Mouse (Mus musculus): Measurements from ENCODE around the gene Znrf1. TPM values are rescaled to one million over a fixed set of nuclear protein-coding genes. Genes with fewer than 3 reads are reported as not detected.

Gene Znrf1
- polyA plus RNA-seq, 1 experiment: 111 TPM

GRCm38 (mm10) chr8:111582386-111582785 lies 46.5 kb downstream of the Znrf1 start:
- TF ChIP-seq CTCF (IDR thresholded peaks at IDR 0.05; ENCODE audit: borderline replicate concordance, insufficient read depth, low read depth, low read length): no peak
- no peak for TF ChIP-seq POLR2A (IDR thresholded peaks at IDR 0.05; ENCODE audit: borderline replicate concordance, insufficient read depth, low read length)
- Histone ChIP-seq H3K4me1 (ENCODE audit: control insufficient read depth, insufficient read depth, low read length) (peaks cover 11% of the 10 kb centered on the region; the same call in 1 of the 2 replicates), H3K4me3 (replicated peaks; ENCODE audit: insufficient read depth, low read depth, low read length) (no peak overlapping the region), H3K27ac (ENCODE audit: insufficient read depth, low read length) (no peak overlapping the region), H3K27me3 (ENCODE audit: control insufficient read depth, insufficient read depth, low read length) (no peaks in the 10 kb centered on the region)
- 86% methylated on average over 3 of the region's 3 CpGs for WGBS
- no peak for DNase-seq

- Histone ChIP-seq H3K4me3 (replicated peaks; ENCODE audit: insufficient read depth, low read depth, low read length) (no peak overlapping the region), H3K4me1 (ENCODE audit: control insufficient read depth, insufficient read depth, low read length) (no peaks in the 10 kb centered on the region), H3K27ac (ENCODE audit: insufficient read depth, low read length) (no peak overlapping the region), H3K27me3 (ENCODE audit: control insufficient read depth, insufficient read depth, low read length) (no peaks in the 10 kb centered on the region)
- 97% methylated on average over 3 of the region's 3 CpGs for WGBS
- no peak for DNase-seq
- TF ChIP-seq POLR2A (IDR thresholded peaks at IDR 0.05; ENCODE audit: borderline replicate concordance, insufficient read depth, low read length) (no peak), CTCF (IDR thresholded peaks at IDR 0.05; ENCODE audit: borderline replicate concordance, insufficient read depth, low read depth, low read length) (no peak)
Measured at GRCm38 (mm10) chr8:111584946-111585345, 49.0 kb downstream of the Znrf1 start.

GRCm38 (mm10) chr8:111587545-111588094 lies 51.7 kb downstream of the Znrf1 start:
- peaks cover 12% of the 10 kb centered on the region for H3K4me1 ChIP-seq (ENCODE audit: control insufficient read depth, insufficient read depth, low read length)
- no peak for DNase-seq
- WGBS: 98% methylated on average over 1 of the region's 1 CpGs
- H3K27ac ChIP-seq (ENCODE audit: insufficient read depth, low read length): no peak overlapping the region
- TF ChIP-seq POLR2A (IDR thresholded peaks at IDR 0.05; ENCODE audit: borderline replicate concordance, insufficient read depth, low read length) (no peak), CTCF (IDR thresholded peaks at IDR 0.05; ENCODE audit: borderline replicate concordance, insufficient read depth, low read depth, low read length) (no peak)
- no peaks in the 10 kb centered on the region for H3K27me3 ChIP-seq (ENCODE audit: control insufficient read depth, insufficient read depth, low read length)
- H3K4me3 ChIP-seq (replicated peaks; ENCODE audit: insufficient read depth, low read depth, low read length): no peak overlapping the region

DNA sequence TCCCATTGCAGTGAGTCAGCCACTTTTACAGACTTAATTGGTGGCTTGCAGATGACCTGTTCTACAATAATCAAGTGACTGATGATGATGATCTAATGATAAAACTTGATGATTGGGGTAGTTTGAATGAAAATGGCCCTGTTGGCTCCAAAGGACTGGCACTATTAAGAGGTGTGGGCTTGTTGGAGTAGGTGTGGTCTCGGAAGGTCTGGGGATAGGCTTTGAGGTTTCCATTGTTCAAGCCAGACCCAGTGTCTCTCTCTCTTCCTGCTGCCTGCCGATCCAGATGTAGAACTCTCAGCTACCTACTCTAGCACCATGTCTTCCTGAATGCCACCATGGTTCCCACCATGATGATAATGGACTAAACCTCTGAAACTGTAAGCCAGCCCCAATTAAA lies 52.4 kb downstream of the Znrf1 start:
- Histone ChIP-seq H3K27me3 (ENCODE audit: control insufficient read depth, insufficient read depth, low read length) (no peaks in the 10 kb centered on the region), H3K27ac (ENCODE audit: insufficient read depth, low read length) (no peak overlapping the region), H3K4me3 (replicated peaks; ENCODE audit: insufficient read depth, low read depth, low read length) (no peak overlapping the region), H3K4me1 (ENCODE audit: control insufficient read depth, insufficient read depth, low read length) (peaks cover 17% of the 10 kb centered on the region)
- TF ChIP-seq POLR2A (IDR thresholded peaks at IDR 0.05; ENCODE audit: borderline replicate concordance, insufficient read depth, low read length) (no peak), CTCF (IDR thresholded peaks at IDR 0.05; ENCODE audit: borderline replicate concordance, insufficient read depth, low read depth, low read length) (no peak)
- 90% methylated on average over 2 of the region's 2 CpGs for WGBS
- no peak for DNase-seq

GRCm38 (mm10) chr8:111590214-111590613 lies 54.3 kb downstream of the Znrf1 start:
- DNase-seq: no peak
- H3K4me3 ChIP-seq (replicated peaks; ENCODE audit: insufficient read depth, low read depth, low read length): no peak overlapping the region
- H3K27ac ChIP-seq (ENCODE audit: insufficient read depth, low read length): no peak overlapping the region
- H3K27me3 ChIP-seq (ENCODE audit: control insufficient read depth, insufficient read depth, low read length): no peaks in the 10 kb centered on the region
- 93% methylated on average over 3 of the region's 3 CpGs for WGBS
- peaks cover 29% of the 10 kb centered on the region for H3K4me1 ChIP-seq (ENCODE audit: control insufficient read depth, insufficient read depth, low read length)
- TF ChIP-seq CTCF (IDR thresholded peaks at IDR 0.05; ENCODE audit: borderline replicate concordance, insufficient read depth, low read depth, low read length): no peak

DNA sequence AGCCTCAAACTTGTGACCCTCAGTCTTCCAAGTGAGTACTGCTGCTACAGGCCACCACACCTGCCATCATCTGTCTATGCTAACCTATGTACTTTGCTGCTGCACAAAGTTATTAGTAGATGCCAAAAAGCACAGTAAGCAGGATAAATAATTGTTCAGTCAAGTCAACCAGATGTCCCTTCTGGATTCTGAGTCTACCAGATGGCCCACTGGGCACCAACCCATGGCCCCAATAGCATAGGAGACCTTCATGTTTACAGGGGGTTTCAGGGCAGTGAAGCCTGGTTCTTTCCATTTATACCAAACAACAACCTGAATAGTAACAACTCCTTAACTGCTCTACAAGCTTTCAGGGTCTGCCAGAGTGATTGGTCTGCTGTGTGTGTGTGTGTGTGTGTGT lies 55.3 kb downstream of the Znrf1 start:
- DNase-seq: no peak
- H3K27ac ChIP-seq (ENCODE audit: insufficient read depth, low read length): no peak overlapping the region
- no peak overlapping the region for H3K4me3 ChIP-seq (replicated peaks; ENCODE audit: insufficient read depth, low read depth, low read length)
- no peaks in the 10 kb centered on the region for H3K27me3 ChIP-seq (ENCODE audit: control insufficient read depth, insufficient read depth, low read length)
- TF ChIP-seq CTCF (IDR thresholded peaks at IDR 0.05; ENCODE audit: borderline replicate concordance, insufficient read depth, low read depth, low read length) (no peak), POLR2A (IDR thresholded peaks at IDR 0.05; ENCODE audit: borderline replicate concordance, insufficient read depth, low read length) (no peak)
- H3K4me1 ChIP-seq (ENCODE audit: control insufficient read depth, insufficient read depth, low read length): peaks cover 36% of the 10 kb centered on the region

DNA sequence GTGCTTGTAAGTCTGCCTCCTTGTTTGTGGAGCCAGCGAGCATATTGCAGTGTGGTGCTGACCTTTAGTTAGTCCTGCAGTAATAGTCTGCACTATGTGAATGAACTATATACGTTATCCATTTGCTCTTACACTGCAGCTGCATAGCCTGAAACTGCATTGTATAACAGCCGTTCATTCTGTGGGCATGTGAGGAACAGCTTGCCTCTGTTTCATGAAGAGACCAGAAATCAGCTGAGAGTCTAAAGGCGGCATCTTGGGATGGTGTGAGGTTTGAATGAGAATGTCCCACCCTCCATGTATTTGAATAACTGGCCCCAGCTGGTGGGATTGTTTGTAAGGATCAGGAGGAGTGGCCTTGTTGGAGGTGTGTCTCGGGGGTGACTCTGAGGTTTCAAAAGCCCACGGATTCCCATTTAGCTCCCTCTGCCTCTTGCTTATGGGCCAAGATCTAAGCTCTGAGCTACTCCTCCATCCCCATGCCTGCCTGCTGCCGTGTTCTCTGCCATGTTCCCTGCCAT lies 56.6 kb downstream of the Znrf1 start:
- WGBS: 84% methylated on average over 7 of the region's 7 CpGs
- Histone ChIP-seq H3K27ac (ENCODE audit: insufficient read depth, low read length) (no peak overlapping the region), H3K4me1 (ENCODE audit: control insufficient read depth, insufficient read depth, low read length) (peaks cover 36% of the 10 kb centered on the region), H3K27me3 (ENCODE audit: control insufficient read depth, insufficient read depth, low read length) (no peaks in the 10 kb centered on the region), H3K4me3 (replicated peaks; ENCODE audit: insufficient read depth, low read depth, low read length) (no peak overlapping the region)
- DNase-seq: no peak
- TF ChIP-seq POLR2A (IDR thresholded peaks at IDR 0.05; ENCODE audit: borderline replicate concordance, insufficient read depth, low read length): no peak
- no peak for TF ChIP-seq CTCF (IDR thresholded peaks at IDR 0.05; ENCODE audit: borderline replicate concordance, insufficient read depth, low read depth, low read length)

- H3K4me3 ChIP-seq (replicated peaks; ENCODE audit: insufficient read depth, low read depth, low read length): no peak overlapping the region
- H3K4me1 ChIP-seq (ENCODE audit: control insufficient read depth, insufficient read depth, low read length): peaks cover 36% of the 10 kb centered on the region
- TF ChIP-seq POLR2A (IDR thresholded peaks at IDR 0.05; ENCODE audit: borderline replicate concordance, insufficient read depth, low read length): no peak
- no peak for TF ChIP-seq CTCF (IDR thresholded peaks at IDR 0.05; ENCODE audit: borderline replicate concordance, insufficient read depth, low read depth, low read length)
- no peaks in the 10 kb centered on the region for H3K27me3 ChIP-seq (ENCODE audit: control insufficient read depth, insufficient read depth, low read length)
- H3K27ac ChIP-seq (ENCODE audit: insufficient read depth, low read length): 0 out of 2 replicates have a peak overlapping the region, but pooled peaks have one; percentile 2
- WGBS: 83% methylated on average over 3 of the region's 3 CpGs
- DNase-seq: no peak
Measured at GRCm38 (mm10) chr8:111594044-111594840, 58.3 kb downstream of the Znrf1 start.
